21 mouse cellular contexts compared by ENCODE assay signal in genomic region chr16:89071041-89071440, GRCm38 (mm10). TPM values are rescaled to one million over a fixed set of nuclear protein-coding genes. Genes with fewer than 3 reads are reported as not detected.
A peak's percentile ranks its signal among the peaks of the same experiment; 100 is the strongest.
DNase-seq lines count a peak whose midpoint lies in the region; ATAC-seq lines count a peak whose summit lies in the region.
"Not testable (repeated sequence)": the region's sequence is repeated elsewhere in the genome, so short reads cannot be mapped to it uniquely, and the experiment has no call there.
"Had no signal": no experiment of that assay in that cellular context is flagged by ENCODE, and none has a peak within 500 bp of the region (broad histone marks: within the 10 kb centered on the region; RNA-seq: fewer than 3 reads in every experiment).

No protein-coding gene starts in this region.

- H3K36me3 ChIP-seq in embryonic facial prominence, embryonic 10.5 days (replicated peaks); hindbrain, embryonic 11.5 days (ENCODE audit: control insufficient read depth, insufficient read depth, low read length): not testable (repeated sequence)

- DNase-seq in 416B (ENCODE audit: low read depth) (peak; percentile 15), WW6 (ENCODE audit: low read depth, low spot score) (peak; percentile 5)
- peak; percentile 1 for DNase-seq in c-Kit-positive CD71-negative TER-119-negative erythroid progenitor cells, embryonic 14.5 days (ENCODE audit: low read depth)
- peak; percentile 38 for DNase-seq in embryonic facial prominence, embryonic 10.5 days (ENCODE audit: low spot score)
- DNase-seq in hindbrain, embryonic 11.5 days (ENCODE audit: low spot score): peak; percentile 37
- peak; percentile 2 for DNase-seq in kidney, postnatal 14 days
- peak; percentile 61 for DNase-seq in mesoderm, embryonic 11.5 days (ENCODE audit: low read depth, low spot score)
- DNase-seq in testis, postnatal 10 days (ENCODE audit: low spot score): peak; percentile 38

- not testable (repeated sequence) for H3K4me2 ChIP-seq in hindbrain, embryonic 11.5 days (replicated peaks; ENCODE audit: low read depth, low read length)

- H3K9me3 ChIP-seq in embryonic facial prominence, embryonic 10.5 days; hindbrain, embryonic 11.5 days (ENCODE audit: control insufficient read depth, low read length): not testable (repeated sequence)

- not testable (repeated sequence) for H3K27me3 ChIP-seq in embryonic facial prominence, embryonic 10.5 days (replicated peaks; ENCODE audit: low read depth, poor library complexity, severe bottlenecking); hindbrain, embryonic 11.5 days (ENCODE audit: control insufficient read depth, insufficient read depth, low read length)

- WGBS in embryonic facial prominence, embryonic 10.5 days: 72% methylated on average over 2 of the region's 2 CpGs
- 73% methylated on average over 2 of the region's 2 CpGs for WGBS in hindbrain, embryonic 11.5 days

- H3K4me1 ChIP-seq in embryonic facial prominence, embryonic 10.5 days; hindbrain, embryonic 11.5 days (replicated peaks; ENCODE audit: control insufficient read depth, insufficient read depth, low read length): not testable (repeated sequence)

- H3K4me3 ChIP-seq in embryonic facial prominence, embryonic 10.5 days; hindbrain, embryonic 11.5 days (ENCODE audit: low read depth, low read length): not testable (repeated sequence)

- not testable (repeated sequence) for ATAC-seq in hindbrain, embryonic 11.5 days (ENCODE audit: low FRiP score)

- H3K27ac ChIP-seq in embryonic facial prominence, embryonic 10.5 days (replicated peaks); hindbrain, embryonic 11.5 days (ENCODE audit: low read depth, low read length): not testable (repeated sequence)

- H3K9ac ChIP-seq in hindbrain, embryonic 11.5 days (ENCODE audit: low read depth, low read length): not testable (repeated sequence)

RNA-seq across cellular contexts. Expression of gene 1110025L11Rik, which starts 7.2 kb away (rescaled TPM):
- not detected in 2 replicates for polyA plus RNA-seq in embryonic facial prominence, embryonic 10.5 days (2016; fragmentation: Nextera tagmentation; extraction: Ambion mirVana)
- not detected in 2 replicates for polyA plus RNA-seq in hindbrain, embryonic 11.5 days (2014; fragmentation: Nextera tagmentation; extraction: Ambion mirVana)
- polyA plus RNA-seq: embryonic facial prominence, embryonic 12.5 days; forebrain, embryonic 15.5 days; heart, adult 2 months; heart, embryonic 14.5 days; inflammation-experienced regulatory T-cells, adult 6 months; large intestine, adult 2 months; limb, embryonic 12.5 days; liver, embryonic 14.5 days; lung, embryonic 16.5 days; macrophage; midbrain, embryonic 12.5 days; neural tube, embryonic 14.5 days; Patski had no signal

RNA-seq across cellular contexts. Expression of gene Krtap6-3, which starts 12.8 kb away (rescaled TPM):
- not detected in 2 replicates for polyA plus RNA-seq in embryonic facial prominence, embryonic 10.5 days (2016; fragmentation: Nextera tagmentation; extraction: Ambion mirVana)
- polyA plus RNA-seq in hindbrain, embryonic 11.5 days (2014; fragmentation: Nextera tagmentation; extraction: Ambion mirVana): not detected in 2 replicates
- polyA plus RNA-seq: embryonic facial prominence, embryonic 12.5 days; forebrain, embryonic 15.5 days; heart, adult 2 months; heart, embryonic 14.5 days; inflammation-experienced regulatory T-cells, adult 6 months; large intestine, adult 2 months; limb, embryonic 12.5 days; liver, embryonic 14.5 days; lung, embryonic 16.5 days; macrophage; midbrain, embryonic 12.5 days; neural tube, embryonic 14.5 days; Patski had no signal

RNA-seq across cellular contexts. Expression of gene Krtap6-5, which starts 23.4 kb away (rescaled TPM):
- not detected in 2 replicates for polyA plus RNA-seq in embryonic facial prominence, embryonic 10.5 days (2016; fragmentation: Nextera tagmentation; extraction: Ambion mirVana)
- polyA plus RNA-seq in hindbrain, embryonic 11.5 days (2014; fragmentation: Nextera tagmentation; extraction: Ambion mirVana): not detected in 2 replicates
- polyA plus RNA-seq: embryonic facial prominence, embryonic 12.5 days; forebrain, embryonic 15.5 days; heart, adult 2 months; heart, embryonic 14.5 days; inflammation-experienced regulatory T-cells, adult 6 months; large intestine, adult 2 months; limb, embryonic 12.5 days; liver, embryonic 14.5 days; lung, embryonic 16.5 days; macrophage; midbrain, embryonic 12.5 days; neural tube, embryonic 14.5 days; Patski had no signal

RNA-seq across cellular contexts. Expression of gene Gm10228, which starts 29.8 kb away (rescaled TPM):
- not detected in 2 replicates for polyA plus RNA-seq in embryonic facial prominence, embryonic 10.5 days (2016; fragmentation: Nextera tagmentation; extraction: Ambion mirVana)
- not detected in 2 replicates for polyA plus RNA-seq in hindbrain, embryonic 11.5 days (2014; fragmentation: Nextera tagmentation; extraction: Ambion mirVana)
- polyA plus RNA-seq: embryonic facial prominence, embryonic 12.5 days; forebrain, embryonic 15.5 days; heart, adult 2 months; heart, embryonic 14.5 days; inflammation-experienced regulatory T-cells, adult 6 months; large intestine, adult 2 months; limb, embryonic 12.5 days; liver, embryonic 14.5 days; lung, embryonic 16.5 days; macrophage; midbrain, embryonic 12.5 days; neural tube, embryonic 14.5 days; Patski had no signal

RNA-seq across cellular contexts. Expression of gene Krtap6-1, which starts 39.5 kb away (rescaled TPM):
- not detected in 2 replicates for polyA plus RNA-seq in embryonic facial prominence, embryonic 10.5 days (2016; fragmentation: Nextera tagmentation; extraction: Ambion mirVana)
- polyA plus RNA-seq in hindbrain, embryonic 11.5 days (2014; fragmentation: Nextera tagmentation; extraction: Ambion mirVana): not detected in 2 replicates
- polyA plus RNA-seq: embryonic facial prominence, embryonic 12.5 days; forebrain, embryonic 15.5 days; heart, adult 2 months; heart, embryonic 14.5 days; inflammation-experienced regulatory T-cells, adult 6 months; large intestine, adult 2 months; limb, embryonic 12.5 days; liver, embryonic 14.5 days; lung, embryonic 16.5 days; macrophage; midbrain, embryonic 12.5 days; neural tube, embryonic 14.5 days; Patski had no signal

Comparison
In these comparisons a context has a peak if more than half of its experiments do, and no peak if none do; other contexts are left out.
1. DNase-seq: peak in every context shown above with its lines; median percentile 61 in mesoderm, embryonic 11.5 days; 38 in embryonic facial prominence, embryonic 10.5 days; 38 in testis, postnatal 10 days; 37 in hindbrain, embryonic 11.5 days; 15 in 416B; 5 in WW6; 2 in kidney, postnatal 14 days; 1 in c-Kit-positive CD71-negative TER-119-negative erythroid progenitor cells, embryonic 14.5 days.